Mouse (Mus musculus) liver (tissue): ENCODE measurements around the gene Wdr74.
"Not testable (repeated sequence)": the region's sequence is repeated elsewhere in the genome, so short reads cannot be mapped to it uniquely, and the experiment has no call there.

Experiments
- DNase-seq: peaks from one replicate; pipeline ENCODE4 v3.0.0-alpha.2; 2020; ENCODE audit warnings: mixed read lengths

The Wdr74 gene

DNA sequence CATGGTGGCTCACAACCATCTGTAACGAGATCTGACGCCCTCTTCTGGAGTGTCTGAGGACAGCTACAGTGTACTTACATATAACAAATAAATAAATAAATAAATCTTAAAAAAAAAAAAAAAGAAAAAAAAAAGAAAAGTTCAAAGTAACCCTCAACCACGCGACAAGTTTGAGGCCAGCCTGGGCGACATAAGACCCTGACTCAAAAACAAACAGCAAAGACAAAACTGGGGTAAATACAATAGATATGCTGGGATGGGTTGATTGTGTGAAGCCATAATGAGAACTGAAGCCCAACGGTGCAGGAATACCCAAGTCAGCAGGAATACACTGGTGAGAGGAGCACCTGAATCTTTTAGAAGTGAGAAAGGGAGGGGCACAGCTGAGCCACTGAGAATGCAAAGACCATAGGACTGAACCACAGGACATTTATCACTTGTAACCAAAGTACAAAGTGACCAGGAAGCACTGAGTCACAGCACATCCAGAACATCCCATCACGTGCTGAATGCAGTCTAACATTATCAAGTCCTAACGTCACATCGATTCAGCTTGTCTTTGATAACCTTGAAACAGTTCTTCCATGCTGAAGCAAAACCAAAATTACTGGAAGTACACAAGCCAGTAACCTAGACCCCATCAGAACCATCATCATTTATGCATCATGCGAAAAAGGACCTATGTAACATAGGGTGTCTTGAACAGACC is 18.7 kb upstream of the Wdr74 start:
- no peak for DNase-seq

DNA sequence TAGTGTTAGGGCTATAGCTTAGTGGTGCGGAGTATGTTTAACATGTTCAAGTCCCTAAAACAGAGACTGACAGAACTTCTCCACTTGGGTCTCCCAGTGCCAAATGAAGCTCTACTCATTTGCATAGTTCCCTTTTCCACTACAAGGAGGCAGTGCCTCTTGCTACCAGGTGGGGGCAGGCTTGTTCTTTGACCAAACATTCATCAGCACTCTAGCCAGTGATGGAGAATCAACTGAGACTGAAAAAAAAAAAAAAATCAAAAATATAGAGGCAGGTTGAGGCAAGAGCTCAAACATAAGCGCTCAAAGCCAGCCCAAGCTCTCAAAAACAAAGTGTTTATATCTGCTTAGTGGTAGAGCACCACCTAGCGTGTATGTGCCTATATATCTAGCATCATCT is 17.3 kb upstream of the Wdr74 start:
- peak; percentile 83 for DNase-seq

- peak; percentile 26 for DNase-seq
These were observed 16.6 kb upstream of the Wdr74 start for GRCm38 (mm10) chr19:8719037-8719436.

DNA sequence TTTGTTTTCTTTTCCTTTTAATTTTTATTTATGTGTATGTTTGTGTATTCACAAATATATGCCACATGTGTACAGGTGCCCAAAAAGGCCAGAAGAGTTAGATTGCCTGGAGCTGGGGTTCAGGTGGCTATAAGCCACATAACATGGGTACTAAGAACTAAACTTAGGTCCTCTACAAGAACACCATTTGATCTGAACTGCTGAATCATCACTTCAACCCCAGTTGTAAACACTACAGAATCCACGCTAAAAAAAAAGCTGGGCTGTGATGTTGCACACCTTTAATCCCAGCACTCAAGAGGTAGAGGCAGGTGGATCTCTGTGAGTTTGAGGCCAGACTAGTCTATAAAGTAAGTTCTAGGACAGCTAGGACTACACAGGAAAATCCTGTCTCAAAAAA is 14.2 kb upstream of the Wdr74 start:
- no peak for DNase-seq

DNA sequence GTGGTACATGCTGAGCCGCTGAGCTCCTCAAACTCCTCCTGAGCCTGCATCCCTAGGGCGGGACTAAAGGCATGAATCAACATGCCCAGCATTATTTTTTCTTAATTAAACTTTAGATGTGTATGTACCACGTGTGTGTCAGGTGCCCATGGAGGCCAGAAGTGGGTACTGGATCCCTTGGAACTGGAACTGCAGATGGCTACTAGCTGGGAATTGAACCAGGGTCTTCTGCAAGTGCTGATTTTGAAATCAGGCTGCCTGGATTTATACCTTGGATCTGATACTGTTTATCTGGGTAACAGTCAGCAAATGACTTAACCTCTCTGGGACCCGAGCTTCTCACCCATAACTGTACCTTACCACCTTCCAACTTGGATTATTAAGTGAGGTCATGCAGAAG is 13.6 kb upstream of the Wdr74 start:
- DNase-seq, result peak; percentile 16

- DNase-seq, result no peak
These were observed 13.1 kb upstream of the Wdr74 start for GRCm38 (mm10) chr19:8722559-8722906.

DNA sequence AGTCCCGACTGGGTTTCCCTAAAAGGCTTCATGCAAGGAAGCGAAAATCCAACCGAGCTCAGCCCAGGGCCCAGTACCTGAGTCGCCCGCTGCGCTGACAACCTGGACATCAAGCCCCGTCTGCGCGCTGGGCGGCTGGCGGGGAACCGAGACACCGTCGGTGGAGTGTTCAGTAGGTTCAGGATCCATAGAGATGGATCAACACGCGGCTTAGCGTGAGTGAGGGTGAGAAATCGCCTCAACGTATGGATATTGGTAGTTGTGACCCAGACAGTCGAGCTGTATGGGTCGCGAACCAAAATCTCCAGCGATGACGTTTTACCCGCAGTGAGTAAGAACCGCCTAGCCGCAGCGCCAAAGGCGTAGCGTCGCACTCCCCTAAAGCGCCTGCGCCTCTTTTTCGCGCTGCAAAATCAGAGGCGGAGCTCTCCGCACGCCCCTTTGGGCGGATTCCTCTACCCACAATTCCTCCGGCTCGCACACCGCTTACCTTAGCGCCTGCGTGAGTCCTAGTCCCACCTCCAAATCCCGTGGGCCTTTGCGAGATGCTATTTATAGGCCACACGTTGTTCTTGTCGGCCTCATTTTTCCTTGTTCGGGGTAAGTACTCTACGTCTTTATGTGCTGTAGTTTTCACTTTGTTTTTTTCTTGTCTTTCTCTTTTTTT is 12.6 kb upstream of the Wdr74 start, which contains the start of gene Slc3a2:
Gene Slc3a2 (minus strand): TSS at position 463 of the 667 bp plus-strand sequence.
- peak; percentile 98 for DNase-seq

DNA sequence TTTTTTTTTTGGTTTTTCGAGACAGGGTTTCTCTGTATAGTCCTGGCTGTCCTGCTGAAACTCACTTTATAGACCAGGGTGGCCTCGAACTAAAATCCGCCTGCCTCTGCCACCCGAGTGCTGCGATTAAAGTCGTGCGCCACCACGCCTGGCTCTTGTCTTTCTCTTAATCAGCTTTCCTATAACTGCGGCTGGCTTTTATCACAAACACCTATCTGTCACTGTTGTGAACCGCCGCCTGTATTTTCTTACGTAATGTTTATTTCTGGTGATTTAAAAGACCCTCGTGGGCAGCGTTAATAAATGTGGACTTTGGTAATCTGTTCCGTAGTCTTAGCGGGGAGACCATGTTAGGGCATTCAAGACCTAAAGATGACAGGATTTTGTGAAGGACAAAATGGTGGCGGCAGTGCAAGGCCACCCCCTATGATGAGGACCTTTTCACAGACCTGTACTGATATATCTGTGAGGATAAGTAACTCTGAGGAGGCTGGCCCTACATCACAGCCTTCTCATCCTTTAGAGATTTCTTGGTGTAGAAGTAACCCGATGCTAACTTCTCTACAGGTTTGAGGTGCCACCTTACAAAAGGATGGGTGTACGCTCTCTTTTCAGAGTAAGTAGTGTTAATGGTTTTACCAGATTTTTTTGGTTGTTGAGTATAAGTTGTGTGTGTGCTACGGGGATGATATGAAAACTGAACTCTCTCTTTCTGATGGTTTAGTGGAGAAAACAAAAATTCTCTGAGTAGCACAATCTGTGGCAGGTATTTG is 11.9 kb upstream of the Wdr74 start:
- DNase-seq, result peak; percentile 20

GRCm38 (mm10) chr19:8724392-8724791 is 11.2 kb upstream of the Wdr74 start:
- DNase-seq, result no peak

DNA sequence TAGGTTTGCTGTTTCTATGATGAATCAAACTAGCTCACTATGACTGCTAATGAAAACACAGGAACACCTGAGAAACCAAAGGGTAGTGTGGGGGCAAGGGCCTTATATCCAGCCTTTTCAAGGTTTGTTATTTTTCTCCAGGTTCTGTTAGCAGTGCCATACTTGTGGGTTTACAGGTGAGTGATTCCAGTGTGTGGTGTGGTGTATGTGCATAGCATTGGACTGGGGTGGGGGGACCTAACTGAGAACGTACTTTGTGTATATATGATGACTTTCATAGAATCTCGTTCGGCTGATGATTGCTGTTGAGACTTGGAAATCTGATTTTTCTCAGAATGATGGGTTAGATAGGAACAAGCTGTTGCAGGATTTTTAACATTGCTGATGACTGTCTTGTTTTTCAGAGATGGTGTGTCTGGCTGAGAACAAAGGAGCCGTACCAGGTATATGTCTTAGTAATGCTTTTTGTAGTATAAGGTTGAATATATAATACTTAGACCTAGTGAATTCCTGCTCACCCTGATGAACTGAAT is 10.5 kb upstream of the Wdr74 start:
- DNase-seq, result no peak

GRCm38 (mm10) chr19:8726609-8727390 is 8.8 kb upstream of the Wdr74 start:
- DNase-seq, result no peak

- no peak for DNase-seq
These were observed 8.0 kb upstream of the Wdr74 start for GRCm38 (mm10) chr19:8727495-8728114.

GRCm38 (mm10) chr19:8728335-8729099 is 7.1 kb upstream of the Wdr74 start:
- DNase-seq, result not testable (repeated sequence)

DNA sequence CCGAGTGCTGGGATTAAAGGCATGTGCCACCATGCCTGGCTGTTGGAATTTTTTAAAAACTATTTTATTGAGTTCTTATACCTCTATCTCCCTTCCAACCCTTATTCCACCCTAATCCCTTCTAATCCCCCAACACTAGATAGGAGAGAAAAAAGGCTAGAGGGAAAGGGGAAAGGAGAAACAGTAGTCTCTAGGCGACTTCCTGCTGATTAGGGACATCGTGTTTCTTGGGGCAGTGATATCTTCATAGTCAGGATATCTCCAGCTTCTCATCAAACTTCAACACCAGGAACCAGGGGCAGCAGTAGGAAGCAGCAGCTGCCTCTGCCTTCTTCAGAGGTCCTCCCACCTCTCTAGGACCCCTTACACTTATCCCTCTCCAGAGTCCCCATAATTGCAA is 1.3 kb upstream of the Wdr74 start:
- DNase-seq, result no peak

GRCm38 (mm10) chr19:8736160-8736467 is 487 bp downstream of the Wdr74 start:
- DNase-seq, result no peak

DNA sequence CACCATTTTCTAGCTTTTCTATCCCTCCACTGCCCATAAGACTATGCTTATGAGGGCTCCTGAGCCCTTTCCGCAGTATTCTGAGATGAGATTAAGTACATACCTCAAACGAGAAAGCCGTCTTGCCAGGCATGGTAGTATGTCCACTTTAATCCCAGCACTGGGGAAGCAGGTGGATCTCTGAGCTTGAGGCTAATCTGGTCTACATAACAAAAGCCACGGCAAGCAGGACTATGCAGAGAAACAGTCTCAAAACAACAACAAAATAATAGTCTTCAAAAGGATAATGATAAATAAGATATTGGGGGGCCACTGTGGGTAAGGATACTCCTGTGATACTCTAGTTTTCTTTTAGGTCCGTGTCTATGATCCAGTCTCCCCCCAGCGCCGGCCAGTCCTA is 3.3 kb downstream of the Wdr74 start:
- DNase-seq, result no peak

DNA sequence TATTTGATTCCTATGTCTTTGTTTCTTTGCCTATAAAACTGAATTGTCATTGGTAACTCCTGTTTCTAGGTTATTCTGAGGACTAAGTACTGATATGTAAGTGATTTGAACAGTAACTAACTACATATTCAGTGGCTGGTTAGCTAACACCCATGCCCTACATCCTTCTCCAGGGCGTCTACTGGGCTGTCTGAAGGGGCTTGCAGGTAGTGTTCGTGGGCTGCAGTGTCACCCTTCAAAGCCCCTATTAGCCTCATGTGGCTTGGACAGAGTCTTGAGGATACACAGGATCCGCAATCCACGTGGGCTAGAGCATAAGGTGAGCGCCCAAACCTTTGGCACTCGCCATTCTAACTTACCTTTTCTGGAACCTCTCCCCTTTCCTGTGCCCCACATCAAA is 4.0 kb downstream of the Wdr74 start:
- DNase-seq, result no peak

- no peak for DNase-seq
These were observed 5.0 kb downstream of the Wdr74 start, which contains the start of gene 1700092M07Rik for GRCm38 (mm10) chr19:8740603-8741002. Gene 1700092M07Rik (plus strand): TSS chr19:8740718.

DNA sequence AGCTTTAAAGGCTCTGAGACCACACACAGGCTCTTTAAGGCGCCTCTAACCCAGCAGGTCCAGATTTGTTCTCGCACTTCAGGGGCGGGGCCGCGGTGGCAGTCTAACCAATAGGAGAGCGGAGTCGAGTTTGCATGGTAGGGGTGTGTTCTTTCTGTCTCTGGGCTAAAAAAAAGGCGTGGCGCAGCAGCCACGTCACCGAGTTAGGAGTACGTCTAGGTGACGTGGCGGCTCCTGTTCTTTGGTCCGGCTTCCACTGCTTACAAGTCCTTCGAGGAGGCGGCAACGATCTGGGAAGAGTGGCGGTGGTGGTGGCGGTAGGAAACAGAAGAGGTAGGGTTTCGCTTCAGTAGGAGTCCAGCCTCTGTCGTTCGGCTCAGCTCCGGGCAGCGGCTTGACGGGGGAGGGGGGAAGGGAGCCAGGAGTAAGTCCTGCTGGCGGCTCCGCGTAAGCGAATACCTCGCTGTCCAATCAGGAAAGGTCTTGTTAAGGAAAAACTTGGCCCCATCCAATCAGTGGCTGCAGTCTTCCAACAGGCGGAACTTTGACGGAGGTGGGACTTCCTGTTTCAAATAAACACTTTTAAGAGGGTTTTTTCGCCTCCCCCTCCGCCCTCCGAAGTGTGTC is 5.7 kb downstream of the Wdr74 start, which contains the start of gene Stx5a:
Gene Stx5a (plus strand): TSS at position 171 of the 627 bp plus-strand sequence.
- DNase-seq, result peak; percentile 96

DNA sequence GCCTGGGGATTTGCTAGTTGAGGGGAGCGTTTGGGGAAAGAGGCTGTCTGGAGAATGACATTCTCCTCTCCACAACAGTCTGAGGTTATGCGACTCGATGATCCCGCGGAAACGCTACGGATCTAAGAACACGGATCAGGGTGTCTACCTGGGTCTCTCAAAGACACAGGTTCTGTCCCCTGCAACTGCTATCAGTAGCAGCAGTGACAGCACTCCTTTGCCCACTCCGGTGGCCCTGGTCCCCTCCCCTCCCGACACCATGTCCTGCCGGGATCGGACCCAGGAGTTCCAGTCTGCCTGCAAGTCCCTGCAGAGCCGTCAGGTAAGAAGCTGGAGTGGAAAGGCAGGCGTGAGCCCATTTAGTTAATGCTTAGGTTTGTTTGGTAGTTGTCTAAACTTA is 6.5 kb downstream of the Wdr74 start:
- DNase-seq, result peak; percentile 35

DNA sequence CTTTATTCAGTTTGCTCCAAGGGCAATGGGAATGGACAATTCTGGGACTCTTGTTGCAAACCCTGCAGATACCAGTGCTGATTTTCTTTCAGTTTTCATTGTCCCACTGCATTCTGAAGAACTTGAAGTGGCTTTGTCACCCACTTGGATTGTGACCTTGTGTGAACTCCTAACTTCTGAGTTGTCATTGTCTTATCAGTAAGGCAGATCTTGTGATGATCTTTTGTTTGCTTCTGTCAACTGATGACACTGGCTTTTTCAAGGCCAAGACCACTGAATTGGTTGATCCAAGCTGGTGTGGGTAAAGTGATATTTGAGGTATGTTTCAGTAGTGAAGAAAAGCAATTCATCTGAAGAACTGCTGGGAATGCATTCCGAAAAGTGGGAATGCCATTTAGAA is 9.8 kb downstream of the Wdr74 start:
- no peak for DNase-seq
